Mouse (Mus musculus) v-Abl transformed pro-B cells (cell line): ENCODE data around the gene Pilra.

Source experiments
- in situ Hi-C, 2 experiments: fragments of 400-800 bp; cut with MboI; formaldehyde crosslinking; loops; one replicate each; pipeline ENCODE4 v1.15.1; 2025; ENCODE audit not compliant: unreplicated experiment in 2 of 2

Pilra gene

DNA sequence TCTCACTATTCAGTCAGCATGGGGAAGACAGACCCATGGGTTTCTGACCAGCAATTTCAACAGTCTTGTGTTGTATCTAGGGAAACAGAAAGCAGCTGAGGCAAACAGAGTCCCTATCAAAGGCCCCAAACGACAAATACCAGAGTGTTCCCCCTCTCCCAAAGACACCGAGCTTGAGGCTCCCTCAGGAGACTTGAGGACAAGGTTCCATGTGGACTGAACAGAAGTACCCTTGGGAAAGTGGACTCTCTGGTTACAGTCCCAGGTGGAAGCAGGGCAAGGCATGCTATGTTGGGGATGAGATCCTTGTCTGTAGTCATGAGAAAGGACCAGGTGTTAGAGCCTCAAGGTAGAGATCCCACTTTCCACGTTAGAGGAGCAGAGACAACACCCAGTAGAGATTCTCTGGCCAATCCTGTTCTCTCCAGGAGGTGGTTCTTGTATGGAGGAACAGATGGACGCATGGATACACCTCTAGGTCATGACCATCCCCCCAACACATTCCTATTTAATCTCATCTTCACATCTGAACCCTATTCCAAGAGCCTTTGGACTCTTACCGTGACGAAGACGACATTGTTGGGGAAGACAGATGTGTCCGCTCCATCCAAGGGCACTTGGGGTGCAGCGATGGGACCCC is 52.1 kb downstream of the Pilra start:
- in situ Hi-C loops = loop anchor here (10.0 kb wide), 2 partner anchors 381 to 469 kb away; partner anchors contain the start of genes Cops6 (in 1 of the 2) and Trip6 (in 1 of the 2)

DNA sequence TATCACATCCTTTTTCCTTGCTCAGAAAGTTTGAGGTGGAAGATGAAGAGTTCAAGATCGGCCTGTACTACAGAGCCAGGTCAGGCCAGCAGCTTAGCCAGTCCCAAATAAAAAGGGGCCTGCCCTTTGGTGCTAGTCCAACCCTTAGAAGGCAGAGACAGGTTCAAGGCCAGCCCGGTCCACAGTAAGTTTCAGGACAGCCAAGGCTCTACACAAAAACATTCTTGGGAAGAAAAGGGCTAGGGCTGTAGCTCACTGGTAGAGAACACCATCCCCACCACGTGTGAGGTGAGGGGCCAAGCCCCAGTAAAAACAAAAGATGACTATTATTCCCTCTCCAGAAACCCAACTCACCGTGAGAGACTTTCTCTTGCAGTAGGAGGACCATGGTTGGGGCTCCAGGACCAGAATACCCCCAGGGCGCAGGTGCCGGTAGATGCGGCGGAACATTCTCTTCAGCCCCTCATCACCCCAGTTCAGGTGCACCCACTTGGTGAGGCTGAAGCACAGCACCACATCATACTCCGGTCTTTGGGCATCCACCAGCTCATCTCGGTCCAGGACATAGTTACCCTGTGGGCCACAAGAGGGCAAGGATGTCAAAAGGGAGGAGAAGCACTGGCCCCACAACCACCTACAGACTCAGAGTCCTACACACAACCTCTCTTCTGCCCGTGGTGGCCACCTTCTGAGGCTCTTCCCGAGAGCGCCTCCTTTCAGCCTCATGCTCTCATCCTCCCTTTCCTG is 53.1 kb downstream of the Pilra start:
- in situ Hi-C loops = loop anchor here (10.0 kb wide), 2 partner anchors 382 to 468 kb away; partner anchors contain the start of genes Cops6 (in 1 of the 2) and Trip6 (in 1 of the 2)

DNA sequence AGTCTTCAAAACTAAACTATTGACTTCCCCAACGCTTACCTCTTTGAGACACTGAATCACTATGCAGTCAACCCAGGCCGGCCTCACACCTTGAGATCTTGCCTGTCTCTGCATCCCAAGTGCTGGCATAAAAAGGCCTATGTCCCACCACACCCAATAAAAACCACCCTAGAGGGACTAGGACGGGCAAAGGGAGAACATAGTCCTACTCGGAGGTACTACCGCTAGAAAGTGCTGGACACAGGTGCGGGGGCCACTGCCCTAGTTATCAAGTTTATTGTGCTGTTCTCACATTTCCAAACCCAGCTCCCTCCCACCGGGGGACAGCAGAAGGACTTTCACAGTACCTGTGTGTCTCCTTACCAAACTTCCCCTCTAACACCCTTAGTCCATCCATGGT is 54.4 kb downstream of the Pilra start:
- in situ Hi-C loops = loop anchor here (10.0 kb wide), 2 partner anchors 383 to 467 kb away; partner anchors contain the start of genes Cops6 (in 1 of the 2) and Trip6 (in 1 of the 2)

DNA sequence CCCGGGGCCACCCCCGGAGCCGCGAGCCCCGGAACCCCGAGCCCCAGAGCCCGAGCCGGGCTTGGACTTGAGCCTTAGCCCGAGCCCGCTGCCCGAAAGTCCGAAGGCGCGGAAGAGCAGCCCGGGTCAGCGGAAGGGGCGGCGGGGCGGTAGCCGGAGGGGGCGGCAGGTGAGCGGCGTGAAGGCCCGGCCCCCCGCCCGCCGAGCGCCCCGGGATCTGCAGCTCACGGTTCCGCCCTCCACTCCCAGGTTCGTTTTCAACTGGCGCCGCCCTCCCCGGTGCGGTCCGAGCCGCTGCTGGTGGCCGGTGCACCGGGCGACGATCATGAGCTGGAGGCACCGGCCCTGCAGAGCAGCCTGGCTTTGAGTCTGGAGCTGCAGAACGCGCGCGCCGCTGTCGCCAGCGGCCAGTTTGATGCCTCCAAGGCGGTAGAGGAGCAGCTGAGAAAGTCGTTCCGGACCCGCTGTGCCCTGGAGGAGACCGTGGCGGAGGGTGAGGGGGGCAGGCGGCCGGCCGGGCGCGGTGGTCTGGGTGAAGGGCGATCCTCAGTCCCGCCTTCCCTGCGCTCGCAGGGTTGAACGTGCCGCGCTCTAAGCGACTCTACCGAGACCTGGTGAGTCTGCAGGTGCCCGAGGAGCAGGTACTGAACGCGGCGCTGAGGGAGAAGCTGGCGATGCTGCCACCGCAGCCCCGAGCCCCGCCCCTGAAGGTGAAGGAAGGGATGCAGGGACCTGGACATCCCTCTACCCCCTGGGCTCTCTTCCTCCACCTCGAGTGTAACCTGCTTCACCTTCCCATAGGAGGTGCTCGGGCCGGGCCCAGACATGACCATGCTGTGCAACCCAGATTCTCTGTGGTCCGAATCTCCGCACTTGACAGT is 56.8 kb downstream of the Pilra start:
- in situ Hi-C loops = loop anchor here in 1 of 2 experiments (10.0 kb wide), 1 partner anchor 664 kb away; the partner anchor contains the start of gene Trim56

DNA sequence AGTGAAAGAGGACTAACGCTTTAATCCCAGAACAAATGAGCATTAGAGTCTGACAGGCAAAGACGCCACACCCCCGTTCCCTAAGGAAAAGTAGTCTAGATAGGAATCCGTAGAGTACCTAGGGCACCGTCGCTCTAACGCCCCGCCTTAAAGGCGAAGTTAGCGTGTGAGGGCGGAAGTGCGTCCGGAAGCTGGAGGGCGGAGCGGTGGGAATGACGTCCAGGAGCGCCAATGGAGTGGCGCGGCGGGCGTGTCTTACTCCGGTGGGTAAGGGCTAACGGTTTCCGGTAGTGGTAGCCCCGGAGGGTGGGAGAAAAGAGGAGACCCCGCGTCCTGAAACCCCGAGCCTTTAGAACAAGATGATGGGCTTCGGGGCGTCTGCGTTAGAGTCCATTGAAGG is 57.4 kb downstream of the Pilra start, which contains the start of gene Ppp1r35:
Gene Ppp1r35, plus strand, starts transcription at position 215 of the 400 bp plus-strand sequence.
- in situ Hi-C loops = loop anchor here in 1 of 2 experiments (10.0 kb wide), 1 partner anchor 664 kb away; the partner anchor contains the start of gene Trim56

DNA sequence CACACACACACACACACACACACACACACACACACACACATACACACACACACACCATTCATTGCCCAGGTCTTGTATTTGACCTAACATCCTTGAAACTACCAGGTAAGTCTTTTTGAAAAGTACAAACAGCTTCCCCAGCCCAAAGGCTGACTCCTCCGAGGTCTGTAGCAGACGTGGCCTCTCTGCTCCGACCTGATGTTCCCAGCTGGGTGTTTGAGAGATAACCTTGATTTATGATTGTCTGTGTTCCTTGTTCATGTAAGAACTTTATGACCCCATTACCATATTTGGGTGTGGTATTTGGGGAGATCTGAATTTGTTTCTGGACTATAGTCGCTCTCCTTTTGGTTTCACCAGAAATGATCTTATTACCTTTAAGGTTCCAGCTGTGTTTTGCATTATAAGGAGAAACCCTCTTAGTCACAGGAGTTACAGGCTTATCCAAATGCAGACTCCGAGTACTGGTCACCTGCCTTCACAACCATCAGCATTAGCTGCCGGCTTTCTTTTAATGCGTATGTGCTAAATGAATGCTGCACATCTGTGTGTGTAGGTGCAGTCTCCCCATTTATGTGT is 58.7 kb downstream of the Pilra start:
- in situ Hi-C loops = loop anchor here in 1 of 2 experiments (10.0 kb wide), 1 partner anchor 663 kb away; the partner anchor contains the start of gene Trim56

DNA sequence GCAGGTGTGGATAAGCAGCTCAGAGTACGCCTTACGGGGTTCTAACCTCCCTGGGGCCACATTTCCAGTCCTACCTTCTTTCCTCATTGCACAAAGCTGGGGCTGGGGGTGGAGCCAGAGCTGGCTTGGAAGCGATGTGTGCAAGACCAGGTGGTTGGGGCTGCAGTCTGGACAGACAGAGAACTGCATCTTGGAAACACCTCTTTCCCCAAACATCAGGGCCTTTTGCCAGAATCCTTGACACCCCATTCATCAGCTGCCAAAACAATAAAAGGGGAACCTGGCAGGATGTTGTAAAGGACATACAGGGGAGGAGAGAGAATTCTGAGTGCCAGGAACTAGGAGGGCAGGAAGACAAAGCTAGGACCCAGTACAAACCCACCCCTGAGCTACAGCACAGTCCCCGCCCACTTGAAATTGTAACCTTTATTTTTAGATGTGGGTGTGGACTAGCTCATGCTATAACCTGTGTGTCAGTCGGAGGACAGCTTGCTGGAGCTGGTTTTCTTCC is 59.6 kb downstream of the Pilra start:
- in situ Hi-C loops = loop anchor here in 1 of 2 experiments (10.0 kb wide), 1 partner anchor 662 kb away; the partner anchor contains the start of gene Trim56

DNA sequence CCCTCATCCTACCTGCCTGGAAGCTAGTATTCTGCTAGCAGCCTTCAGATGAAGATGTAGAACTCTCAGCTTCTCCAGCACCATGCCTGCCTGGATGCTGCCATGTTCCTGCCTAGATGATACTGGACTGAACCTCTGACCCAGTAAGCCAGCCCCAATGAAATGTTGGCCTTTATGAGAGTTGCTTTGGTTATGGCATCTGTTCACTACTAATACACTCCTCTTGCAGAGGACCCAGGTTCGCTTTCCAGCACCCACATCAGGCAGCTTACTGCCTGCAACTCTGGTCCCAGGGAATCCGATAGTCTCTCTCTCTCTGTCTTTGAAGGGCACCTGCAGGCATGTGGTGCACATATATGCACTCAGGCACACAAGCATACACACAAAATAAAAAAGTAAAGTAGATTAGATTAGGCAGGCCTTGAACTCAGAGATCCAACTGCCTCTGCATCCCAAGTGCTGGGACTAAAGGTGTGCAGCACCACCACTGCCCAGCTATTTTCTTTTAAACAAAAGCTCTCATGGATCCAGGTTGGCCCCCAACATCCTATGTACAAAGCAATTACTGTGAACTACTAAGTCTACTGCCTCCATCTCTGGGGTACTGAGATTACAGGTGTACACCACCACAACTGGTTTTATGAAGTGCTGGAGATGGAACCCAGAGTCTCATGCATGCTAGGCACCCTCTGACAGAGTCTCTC is 60.3 kb downstream of the Pilra start:
- in situ Hi-C loops = loop anchor here in 1 of 2 experiments (10.0 kb wide), 1 partner anchor 661 kb away; the partner anchor contains the start of gene Trim56

DNA sequence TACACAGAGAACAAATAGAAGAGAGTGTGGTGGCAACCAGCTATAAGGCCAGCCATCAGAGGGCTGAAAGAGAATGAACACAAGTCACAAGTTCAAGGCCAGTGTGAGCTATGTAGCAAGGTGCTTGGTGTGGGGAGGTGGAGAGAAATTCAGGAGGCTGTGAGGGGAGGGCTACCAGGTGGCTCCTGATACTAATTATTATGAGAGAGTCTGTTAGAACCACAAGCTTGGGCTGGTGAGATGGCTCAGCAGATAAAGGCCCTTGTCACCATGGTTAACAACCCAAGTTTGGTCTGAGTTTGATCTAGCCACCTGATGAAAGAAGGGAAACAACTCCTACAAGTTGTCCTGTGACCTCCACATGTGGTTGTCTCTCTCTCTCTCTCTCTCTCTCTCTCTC is 63.3 kb downstream of the Pilra start:
- in situ Hi-C loops = loop anchor here in 1 of 2 experiments (10.0 kb wide), 1 partner anchor 658 kb away; the partner anchor contains the start of gene Trim56
